Mouse (Mus musculus) liver, adult (tissue): ENCODE results near the gene Tshb.
A peak's percentile ranks its signal among the peaks of the same experiment; 100 is the strongest.

ENCODE experiments used
- GATA4 ChIP-seq: IDR thresholded peaks from 2 replicates; pipeline ENCODE4 v1.6.1; 2014; ENCODE audit warnings: mild to moderate bottlenecking, low read length; ENCODE audit not compliant: insufficient replicate concordance

The Tshb gene

GRCm38 (mm10) chr3:102782618-102783017 is at the start of gene Tshb:
Gene Tshb, minus strand, starts transcription at chr3:102782718.
- no peak for TF ChIP-seq GATA4

- no peak for TF ChIP-seq GATA4
These were observed 21.4 kb upstream of the Tshb start for GRCm38 (mm10) chr3:102803937-102804336.

- TF ChIP-seq GATA4: no peak
These were observed 4.9 kb upstream of the Tshb start for GRCm38 (mm10) chr3:102787369-102787768.

- no peak for TF ChIP-seq GATA4
These were observed 9.5 kb downstream of the Tshb start for GRCm38 (mm10) chr3:102773018-102773417.

- no peak for TF ChIP-seq GATA4
These were observed 17.7 kb downstream of the Tshb start for GRCm38 (mm10) chr3:102764850-102765249.

GRCm38 (mm10) chr3:102763713-102764400 is 18.7 kb downstream of the Tshb start:
- TF ChIP-seq GATA4: no peak

- no peak for TF ChIP-seq GATA4
These were observed 20.1 kb downstream of the Tshb start for GRCm38 (mm10) chr3:102762388-102762787.

GRCm38 (mm10) chr3:102760236-102760635 is 22.3 kb downstream of the Tshb start:
- no peak for TF ChIP-seq GATA4

GRCm38 (mm10) chr3:102757019-102757418 is 25.5 kb downstream of the Tshb start:
- no peak for TF ChIP-seq GATA4

- TF ChIP-seq GATA4: 0 out of 2 replicates have a peak, but pooled peaks have one; percentile 17
These were observed 26.7 kb downstream of the Tshb start for GRCm38 (mm10) chr3:102755801-102756200.

GRCm38 (mm10) chr3:102752457-102752856 is 30.1 kb downstream of the Tshb start:
- no peak for TF ChIP-seq GATA4

- TF ChIP-seq GATA4: no peak
These were observed 30.5 kb downstream of the Tshb start for GRCm38 (mm10) chr3:102752053-102752452.

- TF ChIP-seq GATA4: no peak
These were observed 31.0 kb downstream of the Tshb start for GRCm38 (mm10) chr3:102751536-102751935.

GRCm38 (mm10) chr3:102751136-102751535 is 31.4 kb downstream of the Tshb start:
- TF ChIP-seq GATA4: no peak

- TF ChIP-seq GATA4: no peak
These were observed 33.8 kb downstream of the Tshb start for GRCm38 (mm10) chr3:102748686-102749085.

- no peak for TF ChIP-seq GATA4
These were observed 34.5 kb downstream of the Tshb start for GRCm38 (mm10) chr3:102748038-102748437.

GRCm38 (mm10) chr3:102746174-102746573 is 36.3 kb downstream of the Tshb start:
- no peak for TF ChIP-seq GATA4
